Comparison of ENCODE assay signal across 14 mouse cellular contexts in genomic region chr15:99865494-99865941, GRCm38 (mm10). TPM values are rescaled to one million over a fixed set of nuclear protein-coding genes. Genes with fewer than 3 reads are reported as not detected.
DNase-seq lines count a peak whose midpoint lies in the region; ATAC-seq and TF ChIP-seq lines count a peak whose summit lies in the region.
"Had no signal": no experiment of that assay in that cellular context is flagged by ENCODE, and none has a peak within 500 bp of the region (broad histone marks: within the 10 kb centered on the region; RNA-seq: fewer than 3 reads in every experiment).

No protein-coding gene starts in this region.

- no peak for TF ChIP-seq EP300 in heart, postnatal 0 days (IDR thresholded peaks at IDR 0.05; ENCODE audit: low read depth)
- TF ChIP-seq EP300 in lung, postnatal 0 days (IDR thresholded peaks at IDR 0.05): no peak

- no peaks in the 10 kb centered on the region for H3K36me3 ChIP-seq in heart, postnatal 0 days (replicated peaks; ENCODE audit: control insufficient read depth, insufficient read depth, low read length)
- H3K36me3 ChIP-seq in lung, postnatal 0 days (ENCODE audit: insufficient read depth, low read length): no peaks in the 10 kb centered on the region
- H3K36me3 ChIP-seq in intestine, embryonic 15.5 days: no peaks in the 10 kb centered on the region
- H3K36me3 ChIP-seq in stomach, embryonic 15.5 days: no peaks in the 10 kb centered on the region
- no peaks in the 10 kb centered on the region for H3K36me3 ChIP-seq in hindbrain, embryonic 16.5 days (ENCODE audit: control insufficient read depth, insufficient read depth, low read length)
- H3K36me3 ChIP-seq: hindbrain, embryonic 12.5 days; limb, embryonic 13.5 days had no signal

- no peak overlapping the region for H3K4me3 ChIP-seq in heart, postnatal 0 days (ENCODE audit: low read depth, low read length)
- H3K4me3 ChIP-seq in lung, postnatal 0 days (ENCODE audit: low read depth, low read length): no peak overlapping the region
- no peak overlapping the region for H3K4me3 ChIP-seq in intestine, embryonic 15.5 days (replicated peaks)
- no peak overlapping the region for H3K4me3 ChIP-seq in stomach, embryonic 15.5 days (replicated peaks)
- H3K4me3 ChIP-seq in hindbrain, embryonic 16.5 days (ENCODE audit: low read length): no peak overlapping the region
- H3K4me3 ChIP-seq: forebrain, embryonic 13.5 days; hindbrain, embryonic 12.5 days; limb, embryonic 13.5 days; myocyte had no signal

- no peaks in the 10 kb centered on the region for H3K4me1 ChIP-seq in heart, postnatal 0 days (ENCODE audit: control insufficient read depth, insufficient read depth)
- H3K4me1 ChIP-seq in lung, postnatal 0 days (ENCODE audit: insufficient read depth, low read depth, low read length): peaks cover 9% of the 10 kb centered on the region; the same call in 1 of the 2 replicates
- peaks cover 28% of the 10 kb centered on the region for H3K4me1 ChIP-seq in intestine, embryonic 15.5 days (replicated peaks)
- H3K4me1 ChIP-seq in stomach, embryonic 15.5 days: peaks cover 15% of the 10 kb centered on the region
- no peaks in the 10 kb centered on the region for H3K4me1 ChIP-seq in hindbrain, embryonic 16.5 days (ENCODE audit: control insufficient read depth, insufficient read depth, low read depth, low read length)
- H3K4me1 ChIP-seq: limb, embryonic 13.5 days had no signal

- no peak for TF ChIP-seq CTCF in heart, postnatal 0 days (IDR thresholded peaks at IDR 0.05; ENCODE audit: low read depth)
- no peak for TF ChIP-seq CTCF in lung, postnatal 0 days (IDR thresholded peaks at IDR 0.05)

- DNase-seq in heart, postnatal 0 days (ENCODE audit: low spot score): no peak
- DNase-seq in heart, postnatal 36 days: no peak
- peak; percentile 36 for DNase-seq in lung, postnatal 0 days (ENCODE audit: low spot score)
- DNase-seq in lung, postnatal 4 days: no peak
- DNase-seq in embryo, embryonic 11 days: no peak
- DNase-seq: gastrocnemius, postnatal 25 days had no signal

- WGBS in heart, postnatal 0 days: 82% methylated on average over 20 of the region's 20 CpGs
- WGBS in lung, postnatal 0 days: 72% methylated on average over 20 of the region's 20 CpGs
- 73% methylated on average over 20 of the region's 20 CpGs for WGBS in intestine, embryonic 15.5 days
- 68% methylated on average over 20 of the region's 20 CpGs for WGBS in stomach, embryonic 15.5 days
- 93% methylated on average over 20 of the region's 20 CpGs for WGBS in hindbrain, embryonic 16.5 days

- peak overlapping the region; percentile 75 for H3K27ac ChIP-seq in heart, postnatal 0 days (ENCODE audit: low read depth)
- peak overlapping the region; percentile 55; the same call in 1 of the 2 replicates for H3K27ac ChIP-seq in lung, postnatal 0 days (ENCODE audit: low read length)
- H3K27ac ChIP-seq in intestine, embryonic 15.5 days: peak overlapping the region; percentile 90
- H3K27ac ChIP-seq in stomach, embryonic 15.5 days: peak overlapping the region; percentile 78
- H3K27ac ChIP-seq in hindbrain, embryonic 16.5 days (ENCODE audit: low read depth, low read length): no peak overlapping the region
- H3K27ac ChIP-seq: forebrain, embryonic 13.5 days; hindbrain, embryonic 12.5 days; limb, embryonic 13.5 days had no signal

- H3K27me3 ChIP-seq in heart, postnatal 0 days (ENCODE audit: control insufficient read depth, insufficient read depth, low read length): no peaks in the 10 kb centered on the region
- no peaks in the 10 kb centered on the region for H3K27me3 ChIP-seq in lung, postnatal 0 days (replicated peaks; ENCODE audit: insufficient read depth, low read length)
- no peaks in the 10 kb centered on the region for H3K27me3 ChIP-seq in intestine, embryonic 15.5 days (replicated peaks)
- H3K27me3 ChIP-seq in stomach, embryonic 15.5 days (replicated peaks): no peaks in the 10 kb centered on the region
- H3K27me3 ChIP-seq in hindbrain, embryonic 16.5 days (replicated peaks; ENCODE audit: control insufficient read depth, insufficient read depth, low read length): no peaks in the 10 kb centered on the region
- H3K27me3 ChIP-seq: forebrain, embryonic 13.5 days; hindbrain, embryonic 12.5 days; limb, embryonic 13.5 days had no signal

- no peak for ATAC-seq in heart, postnatal 0 days (ENCODE audit: insufficient read depth, low read depth)
- ATAC-seq in lung, postnatal 0 days: peak; percentile 45
- peak; percentile 76 for ATAC-seq in intestine, embryonic 15.5 days
- ATAC-seq in stomach, embryonic 15.5 days (ENCODE audit: insufficient read depth, low FRiP score, low read depth): peak; percentile 87
- no peak for ATAC-seq in hindbrain, embryonic 16.5 days
- ATAC-seq: CD4-positive, CD25-positive, alpha-beta regulatory T cell, adult 4 months; forebrain, embryonic 13.5 days had no signal

- intact Hi-C loops in heart, postnatal 36 days (cut with DNase I): no loop called here

- no peaks in the 10 kb centered on the region for H3K9me3 ChIP-seq in heart, postnatal 0 days (replicated peaks; ENCODE audit: control insufficient read depth, low read length)
- H3K9me3 ChIP-seq in lung, postnatal 0 days (ENCODE audit: low read length): no peaks in the 10 kb centered on the region
- H3K9me3 ChIP-seq in intestine, embryonic 15.5 days: no peaks in the 10 kb centered on the region
- H3K9me3 ChIP-seq in stomach, embryonic 15.5 days: no peaks in the 10 kb centered on the region
- no peaks in the 10 kb centered on the region for H3K9me3 ChIP-seq in hindbrain, embryonic 16.5 days (ENCODE audit: control insufficient read depth, low read length)
- H3K9me3 ChIP-seq: forebrain, embryonic 13.5 days; hindbrain, embryonic 12.5 days; limb, embryonic 13.5 days had no signal

- no peak overlapping the region for H3K9ac ChIP-seq in heart, postnatal 0 days (replicated peaks; ENCODE audit: low read depth, low read length)
- no peak overlapping the region for H3K9ac ChIP-seq in lung, postnatal 0 days (replicated peaks; ENCODE audit: low read depth)
- no peak overlapping the region for H3K9ac ChIP-seq in intestine, embryonic 15.5 days
- no peak overlapping the region for H3K9ac ChIP-seq in stomach, embryonic 15.5 days
- no peak overlapping the region for H3K9ac ChIP-seq in hindbrain, embryonic 16.5 days (ENCODE audit: low read depth, low read length)
- H3K9ac ChIP-seq: forebrain, embryonic 13.5 days; hindbrain, embryonic 12.5 days; limb, embryonic 13.5 days had no signal

- no peak overlapping the region for H3K4me2 ChIP-seq in heart, postnatal 0 days (ENCODE audit: low read depth, low read length)
- H3K4me2 ChIP-seq in lung, postnatal 0 days (replicated peaks; ENCODE audit: low read depth, low read length): no peak overlapping the region
- peak overlapping the region; percentile 33; the same call in 1 of the 2 replicates for H3K4me2 ChIP-seq in intestine, embryonic 15.5 days (replicated peaks)
- H3K4me2 ChIP-seq in stomach, embryonic 15.5 days: peak overlapping the region; percentile 22; the same call in 1 of the 2 replicates
- no peak overlapping the region for H3K4me2 ChIP-seq in hindbrain, embryonic 16.5 days (ENCODE audit: low read length)
- H3K4me2 ChIP-seq: forebrain, embryonic 13.5 days; hindbrain, embryonic 12.5 days; limb, embryonic 13.5 days had no signal

RNA-seq across cellular contexts. Expression of gene Lima1, which starts 9.7 kb away (rescaled TPM):
- total RNA-seq in heart, postnatal 0 days (2014; rRNA removed; ENCODE audit: low replicate concordance): 12.7 and 15.7 TPM in 2 replicates
- polyA plus RNA-seq in heart, postnatal 0 days (2015; fragmentation: Nextera tagmentation; extraction: Ambion mirVana): 12.5 and 12.6 TPM in 2 replicates
- total RNA-seq in heart, postnatal 36 days (2021): 10 to 100 TPM; 19.9 to 21.0 TPM
- 28.6 and 38.5 TPM in 2 replicates for polyA plus RNA-seq in lung, postnatal 0 days (2015; fragmentation: Nextera tagmentation; extraction: Ambion mirVana)
- 86.5 and 96.4 TPM in 2 replicates for polyA plus RNA-seq in intestine, embryonic 15.5 days (2015; fragmentation: Nextera tagmentation; extraction: Ambion mirVana)
- polyA plus RNA-seq in stomach, embryonic 15.5 days (2015; fragmentation: Nextera tagmentation; extraction: Ambion mirVana): 71.2 and 78.3 TPM in 2 replicates
- 12.9 and 15.3 TPM in 2 replicates for polyA plus RNA-seq in hindbrain, embryonic 16.5 days (2015; fragmentation: Nextera tagmentation; extraction: Ambion mirVana)

Comparison
In these comparisons a context has a peak if more than half of its experiments do, and no peak if none do; other contexts are left out.
1. ATAC-seq: peak in lung, postnatal 0 days (single experiment), intestine, embryonic 15.5 days (single experiment) and stomach, embryonic 15.5 days (single experiment); none in heart, postnatal 0 days (single experiment) and hindbrain, embryonic 16.5 days (single experiment).
2. H3K4me2 ChIP-seq: peak in intestine, embryonic 15.5 days (single experiment) and stomach, embryonic 15.5 days (single experiment); none in heart, postnatal 0 days (single experiment), lung, postnatal 0 days (single experiment) and hindbrain, embryonic 16.5 days (single experiment).